Mouse (Mus musculus) gastrocnemius, postnatal 25 days (tissue): ENCODE data around the gene Gm21103. TPM values are rescaled to one million over a fixed set of nuclear protein-coding genes. Genes with fewer than 3 reads are reported as not detected.
A peak's percentile ranks its signal among the peaks of the same experiment; 100 is the strongest.
"Not testable (repeated sequence)": the region's sequence is repeated elsewhere in the genome, so short reads cannot be mapped to it uniquely, and the experiment has no call there.

Experiments
- DNase-seq: peaks from one replicate; pipeline ENCODE4 v3.0.0; 2022
- long read RNA-seq, 2 experiments: library from polyadenylated mRNA; stranded (forward); transcript quantifications; one replicate each; pipeline ENCODE4 v2.0.0; 2021
- total RNA-seq, 2 experiments: library from RNA; stranded (reverse); gene quantifications; 1 replicate in 1 of 2; 2 replicates in 1 of 2; pipeline ENCODE4 v1.2.3; 2021

Gene Gm21103
- total RNA-seq, result not detected
- long read RNA-seq, experiment 1, result 0 reads
- long read RNA-seq, experiment 2, result 0 reads

- DNase-seq, result not testable (repeated sequence)
Measured at GRCm38 (mm10) chr14:6304743-6305142, at the start of gene Gm21103. Gene Gm21103 (minus strand): TSS chr14:6304843.

GRCm38 (mm10) chr14:6343578-6343977 lies 38.9 kb upstream of the Gm21103 start, which contains the start of gene Gm3618:
Gene Gm3618 (minus strand): TSS chr14:6343678.
- DNase-seq, result not testable (repeated sequence)

- DNase-seq, result peak; percentile 63
Measured at GRCm38 (mm10) chr14:6286931-6287715, 17.5 kb downstream of the Gm21103 start, which contains the start of gene Gm3411. Gene Gm3411 (minus strand): TSS chr14:6287250.

Other genes with a start within 250 kb of the Gm21103 start
- gene Gm6337, start 246.6 kb downstream of the Gm21103 start, total RNA-seq, result not detected
- gene Gm8206, start 210.9 kb downstream of the Gm21103 start, total RNA-seq, result not detected
- under 1 TPM in 1 of 2 experiments, not detected in 1; 0.18 TPM for gene Gm3468, start 196.2 kb downstream of the Gm21103 start, total RNA-seq
- not detected for gene Gm3476, start 179.0 kb downstream of the Gm21103 start, total RNA-seq
- under 1 TPM in 1 of 2 experiments, not detected in 1; 0.24 TPM for gene Gm21560, start 85.6 kb downstream of the Gm21103 start, total RNA-seq
- gene Gm3411, start 17.6 kb downstream of the Gm21103 start, total RNA-seq, result not detected
- gene Gm3618, start 38.8 kb upstream of the Gm21103 start, total RNA-seq, result not detected
- not detected for gene Gm16440, start 85.5 kb upstream of the Gm21103 start, total RNA-seq
- gene Gm3591, start 107.6 kb upstream of the Gm21103 start, total RNA-seq, result under 1 TPM in 1 of 2 experiments, not detected in 1; 0.59 TPM
- not detected for gene Gm3594, start 139.8 kb upstream of the Gm21103 start, total RNA-seq
- not detected for gene Gm8356, start 232.4 kb upstream of the Gm21103 start, total RNA-seq